Mouse (Mus musculus) CH12.LX (cell line): ENCODE measurements at regions not wholly inside any gene's neighbourhood (a gene's known extent, or its start where the extent isn't known, plus 50 kb on each side); places are given as distances from the start of the nearest gene placed in this dataset.

Experiments used
- CHD1 ChIP-seq: IDR thresholded peaks from 2 replicates; pipeline ENCODE4 v1.6.1; 2012; ENCODE audit warnings: low read depth, low read length, improper control_type of control experiment, inconsistent platforms
- CHD2 ChIP-seq: IDR thresholded peaks from 2 replicates; pipeline ENCODE4 v1.6.1; 2011; ENCODE audit warnings: low read length, improper control_type of control experiment
- CTCF ChIP-seq, 2 experiments: IDR thresholded peaks in 1 of 2; conservative IDR thresholded peaks in 1 of 2; 2 replicates each; pipeline ENCODE4 v1.5.1; 2011 to 2012; ENCODE audit warnings: low read depth in 2 of 2, low read length in 2 of 2, improper control_type of control experiment in 1 of 2, inconsistent platforms in 1 of 2, mild to moderate bottlenecking in 1 of 2, moderate library complexity in 1 of 2
- ELF1 ChIP-seq: IDR thresholded peaks from 2 replicates; pipeline ENCODE4 v1.6.1; 2014; ENCODE audit warnings: low read depth, mild to moderate bottlenecking, inconsistent platforms, low read length, improper control_type of control experiment
- EP300 ChIP-seq: IDR thresholded peaks from 2 replicates; pipeline ENCODE4 v1.6.1; 2011; ENCODE audit warnings: low read length, improper control_type of control experiment
- MYC ChIP-seq: IDR thresholded peaks from 2 replicates; pipeline ENCODE4 v1.6.1; 2011; ENCODE audit warnings: low read depth, mild to moderate bottlenecking, improper control_type of control experiment, low read length
- NELFE ChIP-seq: IDR thresholded peaks from 2 replicates; pipeline ENCODE4 v1.6.1; 2011; ENCODE audit warnings: low read depth, low read length, improper control_type of control experiment
- PAX5 ChIP-seq: IDR thresholded peaks from 2 replicates; pipeline ENCODE4 v1.6.1; 2012; ENCODE audit warnings: low read length, inconsistent platforms, mixed read lengths
- POLR2A ChIP-seq: IDR thresholded peaks from 2 replicates; pipeline ENCODE4 v1.6.1; 2011; ENCODE audit warnings: low read depth, mild to moderate bottlenecking, improper control_type of control experiment, low read length
- POLR2AphosphoS2 ChIP-seq: IDR thresholded peaks from 2 replicates; pipeline ENCODE4 v1.6.1; 2011; ENCODE audit warnings: low read depth, low read length, improper control_type of control experiment
- TBP ChIP-seq: conservative IDR thresholded peaks from 2 replicates; pipeline ENCODE4 v1.6.1; 2011; ENCODE audit warnings: low read depth, low read length, improper control_type of control experiment
- ZKSCAN1 ChIP-seq: IDR thresholded peaks from 2 replicates; pipeline ENCODE4 v1.6.1; 2012; ENCODE audit warnings: low read depth, inconsistent platforms, low read length, improper control_type of control experiment, borderline replicate concordance
- ZMIZ1 ChIP-seq: IDR thresholded peaks from 2 replicates; pipeline ENCODE4 v1.6.1; 2012; ENCODE audit warnings: low read depth, mild to moderate bottlenecking, inconsistent platforms, low read length, improper control_type of control experiment

GRCm38 (mm10) chr6:31167732-31168131 is 208.9 kb upstream of the Klf14 start:
- TF ChIP-seq EP300 (no peak), MYC (no peak), CHD2 (no peak), CTCF (conservative IDR thresholded peaks at IDR 0.05 in 1 of 2, IDR thresholded peaks at IDR 0.05 in 1 of 2; ENCODE audit: low read depth in 2 of 2, low read length in 2 of 2) (no peak), ZKSCAN1 (no peak), POLR2A (no peak), NELFE (no peak), POLR2AphosphoS2 (no peak), ELF1 (no peak), ZMIZ1 (no peak), CHD1 (no peak), TBP (no peak), PAX5 (no peak)
